Mouse (Mus musculus) yolk sac, embryonic 10.5 days (tissue): ENCODE data around the gene Oprm1.
A peak's percentile ranks its signal among the peaks of the same experiment; 100 is the strongest.
"Not testable (repeated sequence)": the region's sequence is repeated elsewhere in the genome, so short reads cannot be mapped to it uniquely, and the experiment has no call there.

ENCODE experiments used
- DNase-seq: peaks from one replicate; pipeline ENCODE4 v3.0.0-alpha.2; 2017; ENCODE audit warnings: low spot score

The Oprm1 gene

GRCm38 (mm10) chr10:6758206-6758605 is at the start of gene Oprm1:
TSS of gene Oprm1 (plus strand) at chr10:6758506.
- no peak for DNase-seq

GRCm38 (mm10) chr10:6717181-6717948 is 40.9 kb upstream of the Oprm1 start:
- DNase-seq: no peak

DNA sequence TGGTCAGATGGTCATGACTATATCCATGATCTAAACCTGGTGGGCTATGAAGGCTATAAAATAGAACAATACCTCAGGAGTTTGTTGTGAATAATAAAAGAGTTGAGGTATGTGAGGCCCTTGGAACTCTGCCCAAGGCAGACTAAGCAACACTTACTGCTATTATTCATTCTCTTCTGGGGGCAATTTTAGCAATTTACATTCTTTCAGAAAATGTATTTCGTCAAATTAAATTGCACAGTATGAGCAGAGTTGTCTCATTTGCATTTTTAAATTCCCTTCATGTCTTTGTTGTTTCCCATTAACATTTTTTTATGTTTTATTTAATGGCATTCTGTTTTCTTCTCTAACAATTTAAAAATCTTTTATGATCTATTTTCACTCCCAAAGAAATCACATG is 34.5 kb upstream of the Oprm1 start:
- DNase-seq: no peak

GRCm38 (mm10) chr10:6728469-6728868 is 29.8 kb upstream of the Oprm1 start:
- DNase-seq: no peak

- no peak for DNase-seq
Observed at GRCm38 (mm10) chr10:6753375-6753774, 4.9 kb upstream of the Oprm1 start.

DNA sequence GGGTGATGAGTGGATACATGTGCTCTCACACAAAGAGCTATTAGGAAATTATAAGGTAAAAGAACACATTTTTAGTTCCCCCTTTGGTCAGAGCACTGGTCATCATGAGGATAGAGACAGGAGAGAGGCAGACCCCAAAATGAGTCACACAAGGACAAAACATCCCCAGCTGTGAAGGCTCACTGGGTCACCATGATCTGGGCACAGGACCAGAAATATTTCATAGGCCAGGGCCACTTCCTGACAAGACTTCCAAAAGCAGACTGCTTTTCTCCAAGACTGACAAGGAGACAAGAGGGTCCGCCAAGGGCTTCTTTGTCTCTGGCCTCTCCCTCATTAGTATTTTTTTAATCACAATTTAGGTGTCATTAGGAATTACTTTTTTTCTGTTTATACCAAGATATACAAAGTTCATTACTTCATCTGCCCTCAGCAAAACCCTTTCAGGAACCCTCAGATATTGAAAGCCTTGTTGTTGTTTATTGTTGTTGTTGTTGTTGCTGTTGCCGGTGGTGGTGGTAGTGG is 3.0 kb downstream of the Oprm1 start, which contains the start of gene Gm10945:
Gm10945 (minus strand) TSS at position 475 of the 525 bp plus-strand sequence.
- no peak for DNase-seq

DNA sequence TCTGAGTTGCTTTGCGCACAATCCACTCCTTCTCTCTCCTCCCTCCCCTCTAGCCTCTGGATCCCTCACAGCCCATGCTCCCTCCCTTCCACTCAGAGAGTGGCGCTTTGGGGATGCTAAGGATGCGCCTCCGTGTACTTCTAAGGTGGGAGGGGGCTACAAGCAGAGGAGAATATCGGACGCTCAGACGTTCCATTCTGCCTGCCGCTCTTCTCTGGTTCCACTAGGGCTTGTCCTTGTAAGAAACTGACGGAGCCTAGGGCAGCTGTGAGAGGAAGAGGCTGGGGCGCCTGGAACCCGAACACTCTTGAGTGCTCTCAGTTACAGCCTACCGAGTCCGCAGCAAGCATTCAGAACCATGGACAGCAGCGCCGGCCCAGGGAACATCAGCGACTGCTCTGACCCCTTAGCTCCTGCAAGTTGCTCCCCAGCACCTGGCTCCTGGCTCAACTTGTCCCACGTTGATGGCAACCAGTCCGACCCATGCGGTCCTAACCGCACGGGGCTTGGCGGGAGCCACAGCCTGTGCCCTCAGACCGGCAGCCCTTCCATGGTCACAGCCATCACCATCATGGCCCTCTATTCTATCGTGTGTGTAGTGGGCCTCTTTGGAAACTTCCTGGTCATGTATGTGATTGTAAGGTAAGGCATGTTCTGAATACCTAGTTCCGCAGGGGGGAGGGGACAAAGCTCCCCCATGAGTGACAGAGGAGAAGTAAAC is 30.4 kb downstream of the Oprm1 start:
- DNase-seq: peak; percentile 37

GRCm38 (mm10) chr10:6790226-6790625 is 31.9 kb downstream of the Oprm1 start:
- no peak for DNase-seq

DNA sequence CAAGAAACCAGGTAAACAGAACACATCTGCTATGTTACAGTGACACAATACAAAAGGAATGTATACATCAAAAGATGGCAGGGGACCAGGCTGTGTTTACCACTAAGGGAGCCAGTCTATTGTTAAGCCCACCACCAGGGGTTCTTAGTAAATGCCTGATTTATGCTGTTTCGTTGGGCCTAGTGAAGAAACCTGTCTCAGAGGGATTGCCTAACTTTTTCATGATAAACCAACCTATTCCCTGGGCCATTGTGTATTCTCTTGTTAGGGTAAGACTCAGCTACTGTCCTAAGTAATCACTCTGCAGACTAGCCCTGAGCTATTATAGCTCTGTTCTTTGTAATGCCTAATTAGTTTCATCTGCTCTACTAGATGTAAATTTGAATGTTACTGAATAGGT is 62.3 kb downstream of the Oprm1 start:
- DNase-seq: no peak

GRCm38 (mm10) chr10:6842225-6842624 is 83.9 kb downstream of the Oprm1 start:
- DNase-seq: no peak

DNA sequence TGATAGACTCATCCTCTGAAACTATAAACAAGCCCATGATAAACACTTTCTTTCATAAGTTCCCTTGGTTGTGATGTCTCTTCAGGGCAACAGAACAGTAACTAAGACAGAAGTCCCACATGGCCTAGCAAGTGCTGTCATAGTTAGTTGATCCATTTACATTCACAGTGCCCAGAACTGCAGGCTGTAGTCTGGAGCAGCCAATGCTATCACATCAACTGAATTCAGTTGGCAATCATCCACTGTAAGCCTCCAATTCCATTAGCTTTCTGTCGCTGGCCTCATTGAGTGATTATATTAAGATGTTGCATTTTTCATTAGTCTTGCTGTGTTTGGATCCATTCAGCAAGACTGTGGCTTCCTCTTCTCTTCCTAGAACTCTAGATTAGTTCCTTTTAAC is 88.0 kb downstream of the Oprm1 start:
- no peak for DNase-seq

DNA sequence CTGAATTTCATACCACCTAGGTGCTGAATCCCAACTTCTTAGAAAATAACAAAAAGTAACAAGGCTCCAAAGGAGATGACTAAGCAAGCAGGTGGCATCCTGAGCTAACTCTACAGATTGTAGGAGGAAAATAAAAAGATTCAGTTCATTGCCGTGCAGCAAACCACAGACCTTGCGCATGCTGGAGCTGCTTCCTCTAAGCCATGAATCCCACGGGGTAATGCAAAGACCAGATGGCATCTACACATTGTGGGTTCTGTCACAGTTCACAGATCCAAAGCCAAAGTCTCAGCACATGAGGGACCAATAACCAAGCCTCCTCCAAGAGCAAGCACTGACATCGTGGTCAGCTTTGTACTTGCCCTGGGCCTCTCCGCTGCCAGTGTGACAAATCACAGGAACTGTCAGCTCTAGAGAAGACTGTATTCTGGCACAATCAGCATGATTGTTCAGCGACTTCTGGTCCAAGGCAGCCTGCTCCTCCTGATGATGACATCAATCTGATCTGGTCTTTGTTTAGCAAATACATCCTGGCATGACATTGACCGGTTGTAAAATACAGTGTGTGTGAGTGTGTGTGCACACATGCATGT is 90.0 kb downstream of the Oprm1 start:
- no peak for DNase-seq

GRCm38 (mm10) chr10:6848834-6849233 is 90.5 kb downstream of the Oprm1 start:
- DNase-seq: no peak

- no peak for DNase-seq
Observed at GRCm38 (mm10) chr10:6855812-6856211, 97.5 kb downstream of the Oprm1 start.

DNA sequence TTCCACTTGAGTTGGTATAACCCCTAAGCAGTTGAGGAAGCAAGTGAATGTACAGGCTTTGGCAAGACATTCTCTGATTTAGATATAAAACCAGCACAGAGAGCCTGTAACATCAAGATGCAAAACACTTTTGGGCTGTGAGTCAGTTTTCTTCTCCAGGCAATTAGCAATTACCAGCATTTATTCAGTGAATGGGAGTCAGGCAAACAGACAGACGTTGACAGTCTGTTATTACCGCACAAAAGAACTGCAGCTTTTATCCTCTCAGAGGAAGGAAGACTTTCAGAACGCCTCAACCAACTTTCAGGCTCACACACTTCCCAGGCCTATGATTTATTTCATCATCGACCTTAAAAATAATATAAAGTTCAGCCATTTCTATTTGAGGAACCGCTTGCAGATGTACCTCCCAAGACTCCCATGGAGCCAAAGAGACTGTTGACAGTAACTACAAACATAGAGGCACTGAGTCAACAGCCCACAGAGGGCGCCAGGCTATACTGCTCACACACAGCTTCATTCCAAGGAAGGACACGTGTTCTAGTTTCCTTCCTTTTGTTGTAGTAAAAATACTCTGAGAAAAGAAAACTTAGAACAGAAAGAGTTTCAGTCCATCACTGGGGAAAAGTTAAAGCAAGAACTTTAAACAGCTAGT is 113.2 kb downstream of the Oprm1 start:
- DNase-seq: no peak

DNA sequence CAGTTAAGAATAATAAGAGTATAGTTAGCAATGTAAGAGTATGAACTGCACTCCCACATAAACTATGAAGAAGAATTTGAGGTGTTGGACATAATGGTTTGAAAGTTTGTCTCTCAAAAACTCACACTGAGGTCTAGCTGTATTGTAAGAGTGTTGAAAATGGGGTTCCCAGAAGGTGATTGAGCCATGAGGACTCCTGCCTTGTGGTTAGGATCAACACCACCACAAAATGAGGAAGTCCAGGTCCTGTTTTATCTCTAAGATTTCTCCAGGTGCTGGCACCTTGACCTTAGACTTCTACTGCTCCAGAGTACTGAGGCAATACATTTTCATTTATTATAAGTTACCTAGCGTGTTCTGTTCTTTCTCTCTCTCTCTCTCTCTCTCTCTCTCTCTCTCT is 115.6 kb downstream of the Oprm1 start:
- DNase-seq: no peak

GRCm38 (mm10) chr10:6878276-6878881 is 120.1 kb downstream of the Oprm1 start:
- DNase-seq: no peak

- not testable (repeated sequence) for DNase-seq
Observed at GRCm38 (mm10) chr10:6882041-6882440, 123.7 kb downstream of the Oprm1 start.

DNA sequence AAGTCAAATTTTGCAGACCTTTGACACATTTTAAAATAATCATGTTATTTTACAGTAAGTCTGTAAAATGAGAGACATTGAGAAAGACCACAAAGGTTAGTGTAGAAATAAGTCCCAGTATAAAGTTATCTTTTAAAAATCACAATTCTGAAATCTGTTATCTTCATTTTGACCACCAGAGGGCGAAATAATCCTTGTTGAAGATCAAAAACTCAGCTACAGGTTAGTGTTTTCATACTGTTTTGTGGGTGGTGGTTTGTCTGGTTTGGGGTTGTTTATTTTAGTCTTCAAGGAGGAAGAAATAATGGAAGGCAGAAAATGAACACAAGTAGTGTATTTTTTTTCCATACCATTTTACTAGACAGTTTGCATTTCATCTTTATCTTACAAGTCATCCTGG is 127.2 kb downstream of the Oprm1 start:
- no peak for DNase-seq

GRCm38 (mm10) chr10:6889640-6890245 is 131.4 kb downstream of the Oprm1 start:
- no peak for DNase-seq

DNA sequence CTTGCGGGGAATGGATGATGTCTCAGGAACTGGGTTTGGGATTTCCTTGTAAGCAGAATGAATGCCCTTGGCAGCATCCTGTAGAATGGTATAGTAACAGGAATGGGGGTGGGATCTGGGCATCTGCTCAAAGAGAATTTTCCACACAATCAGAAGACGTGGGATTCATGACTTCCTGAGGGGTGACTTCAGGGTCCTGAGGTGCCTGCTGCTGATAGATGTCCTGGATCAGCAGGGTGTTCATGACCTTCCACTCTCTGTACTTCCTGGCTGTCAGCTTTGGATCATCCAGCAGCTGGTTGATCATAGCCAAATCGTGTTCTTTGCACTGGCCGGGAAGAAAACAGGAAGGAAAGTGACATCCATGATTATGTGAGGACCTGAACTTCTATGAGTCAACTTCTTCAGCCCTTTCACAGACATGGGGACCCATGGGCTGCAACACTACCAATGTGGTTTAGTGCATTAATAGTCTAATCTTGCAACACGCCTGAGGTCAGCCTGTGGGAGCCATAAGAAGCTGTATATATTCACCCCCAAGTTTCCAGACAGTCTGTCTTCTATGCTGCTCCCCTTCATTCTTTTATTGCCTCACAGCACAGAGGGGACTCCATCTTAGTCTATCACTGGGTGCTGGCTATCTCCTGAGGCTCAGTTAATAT is 132.2 kb downstream of the Oprm1 start:
- no peak for DNase-seq
